Mouse (Mus musculus): ENCODE data around the gene Snapc1. TPM values are rescaled to one million over a fixed set of nuclear protein-coding genes. Genes with fewer than 3 reads are reported as not detected.

Gene Snapc1
- 20.5 and 23.8 TPM in 2 replicates for polyA plus RNA-seq (2014; fragmentation: Nextera tagmentation; extraction: Ambion mirVana)

DNA sequence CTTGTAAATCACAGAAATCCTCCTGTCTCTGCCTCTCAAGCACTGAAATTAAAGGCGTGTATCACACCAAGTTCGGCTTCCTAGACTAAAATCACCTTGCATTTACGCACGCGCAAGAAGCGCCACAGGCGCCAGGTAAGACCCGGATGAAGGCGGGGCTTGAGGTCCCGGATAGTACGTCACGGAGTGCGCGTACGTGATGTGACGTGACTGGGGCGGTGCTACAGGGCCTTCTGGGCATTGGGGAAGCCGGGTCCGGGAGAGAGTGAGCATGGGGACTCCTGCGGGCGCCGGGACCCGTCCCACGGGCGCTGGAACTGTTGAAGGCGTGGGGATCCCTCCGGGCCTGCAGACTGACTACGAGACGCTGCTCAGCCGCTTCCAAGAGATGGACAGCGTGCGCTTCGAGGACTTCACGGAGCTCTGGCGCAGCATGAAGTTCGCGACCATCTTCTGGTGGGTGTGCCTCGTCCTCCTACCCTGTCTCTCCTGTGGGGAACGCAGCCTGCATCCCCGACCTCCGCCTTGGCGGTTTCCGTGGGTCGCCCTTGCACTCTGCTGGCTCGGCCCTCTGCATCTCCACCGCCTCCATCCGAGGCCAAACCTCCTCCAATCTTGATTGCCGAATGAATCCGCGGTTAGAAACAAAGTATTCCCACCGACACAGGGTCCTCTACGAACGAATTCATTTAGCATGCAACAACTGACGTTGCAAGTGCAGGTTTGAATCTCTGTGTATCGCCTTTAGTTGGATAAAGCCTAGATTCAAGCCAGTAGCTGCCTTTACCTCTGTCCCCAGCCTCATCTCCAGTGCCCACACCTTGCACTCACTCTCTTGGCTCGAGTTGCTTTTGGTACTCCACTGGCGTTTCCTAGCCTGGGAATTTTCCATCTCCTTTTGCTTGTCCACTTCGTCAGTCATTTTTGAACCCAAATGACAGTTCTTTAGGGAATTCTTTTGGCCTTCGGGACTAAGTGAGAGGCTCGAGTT lies at the start of gene Snapc1:
Gene Snapc1 (plus strand): TSS at position 191 of the 991 bp plus-strand sequence.
- H3K27ac ChIP-seq (replicated peaks; ENCODE audit: low read depth, low read length): peak within 1 kb of the TSS; percentile 31; the same call in 1 of the 2 replicates

DNA sequence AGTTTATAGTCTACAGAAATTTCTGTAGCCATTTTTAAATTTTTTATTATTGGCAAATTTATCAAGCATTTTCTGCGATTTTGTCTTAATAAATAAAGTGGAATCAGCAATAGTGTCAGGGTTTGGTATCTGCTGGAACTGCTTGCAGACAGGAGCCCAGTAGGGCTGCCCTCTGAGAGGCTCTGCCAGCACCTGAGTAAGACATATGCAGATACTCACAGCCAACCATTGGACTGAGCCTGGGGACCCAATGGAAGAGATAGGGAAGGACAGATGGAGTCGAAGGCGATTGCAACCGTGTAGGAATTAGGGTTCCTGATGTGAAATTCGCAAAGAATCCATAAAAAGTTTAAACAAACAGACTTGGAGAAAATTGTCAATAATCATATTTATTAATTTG lies 45.8 kb upstream of the Snapc1 start:
- DNase-seq (ENCODE audit: low spot score): no peak
- Histone ChIP-seq H3K9me3 (replicated peaks; ENCODE audit: control insufficient read depth, low read length) (no peaks in the 10 kb centered on the region), H3K4me2 (ENCODE audit: low read depth, low read length) (no peak overlapping the region), H3K27me3 (ENCODE audit: control insufficient read depth, insufficient read depth, low read length) (no peaks in the 10 kb centered on the region), H3K27ac (replicated peaks; ENCODE audit: low read depth, low read length) (no peak overlapping the region), H3K4me3 (ENCODE audit: low read depth, low read length) (no peak overlapping the region), H3K4me1 (ENCODE audit: control insufficient read depth, insufficient read depth, low read length) (no peaks in the 10 kb centered on the region), H3K36me3 (replicated peaks; ENCODE audit: control insufficient read depth, insufficient read depth, low read depth, low read length) (no peaks in the 10 kb centered on the region), H3K9ac (replicated peaks; ENCODE audit: low read length) (no peak overlapping the region)
- no peak for ATAC-seq (replicated peaks; ENCODE audit: insufficient number of reproducible peaks, low FRiP score, low TSS enrichment, low read depth)
- 93% methylated on average over 5 of the region's 5 CpGs for WGBS

More for the DNA sequence above, at the start of gene Snapc1:
- WGBS: 2% methylated on average over 58 of the region's 60 CpGs
- Histone ChIP-seq H3K9me3 (replicated peaks; ENCODE audit: control insufficient read depth, low read length) (no peaks in the 10 kb centered on the region), H3K36me3 (replicated peaks; ENCODE audit: control insufficient read depth, insufficient read depth, low read depth, low read length) (peaks cover 4% of the 10 kb centered on the region), H3K4me1 (ENCODE audit: control insufficient read depth, insufficient read depth, low read length) (no peaks in the 10 kb centered on the region), H3K4me3 (ENCODE audit: low read depth, low read length) (peak within 1 kb of the TSS; percentile 89), H3K27me3 (ENCODE audit: control insufficient read depth, insufficient read depth, low read length) (no peaks in the 10 kb centered on the region), H3K9ac (replicated peaks; ENCODE audit: low read length) (peak within 1 kb of the TSS; percentile 80), H3K4me2 (ENCODE audit: low read depth, low read length) (peak within 1 kb of the TSS; percentile 65)
- peak; percentile 97 for ATAC-seq (replicated peaks; ENCODE audit: insufficient number of reproducible peaks, low FRiP score, low TSS enrichment, low read depth)
- peak; percentile 99 for DNase-seq (ENCODE audit: low spot score)

DNA sequence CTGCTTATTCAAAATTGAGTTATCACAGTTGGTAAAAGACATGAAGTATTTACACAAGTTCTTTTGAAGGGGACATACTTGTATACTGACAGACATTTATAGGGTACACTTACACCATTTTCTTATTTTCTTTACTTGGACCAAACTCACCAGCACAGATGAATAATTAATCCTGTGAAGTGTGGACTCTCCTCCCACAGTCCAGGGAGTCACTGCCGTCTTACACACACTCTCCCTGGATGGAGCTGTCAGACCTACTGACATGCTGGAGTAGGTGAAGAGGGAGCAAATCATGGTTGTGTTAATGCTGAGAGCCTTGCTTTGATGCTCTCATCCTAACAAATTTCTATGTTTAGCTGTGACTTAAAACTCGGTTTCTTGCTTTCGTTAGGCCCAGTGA lies 34.0 kb upstream of the Snapc1 start:
- H3K9ac ChIP-seq (replicated peaks; ENCODE audit: low read length): no peak overlapping the region
- H3K27ac ChIP-seq (replicated peaks; ENCODE audit: low read depth, low read length): no peak overlapping the region
- no peaks in the 10 kb centered on the region for H3K4me1 ChIP-seq (ENCODE audit: control insufficient read depth, insufficient read depth, low read length)
- H3K27me3 ChIP-seq (ENCODE audit: control insufficient read depth, insufficient read depth, low read length): no peaks in the 10 kb centered on the region
- ATAC-seq (replicated peaks; ENCODE audit: insufficient number of reproducible peaks, low FRiP score, low TSS enrichment, low read depth): no peak
- no peaks in the 10 kb centered on the region for H3K9me3 ChIP-seq (replicated peaks; ENCODE audit: control insufficient read depth, low read length)
- H3K36me3 ChIP-seq (replicated peaks; ENCODE audit: control insufficient read depth, insufficient read depth, low read depth, low read length): peaks cover 2% of the 10 kb centered on the region
- no peak overlapping the region for H3K4me2 ChIP-seq (ENCODE audit: low read depth, low read length)
- 86% methylated on average over 3 of the region's 3 CpGs for WGBS
- no peak overlapping the region for H3K4me3 ChIP-seq (ENCODE audit: low read depth, low read length)
- no peak for DNase-seq (ENCODE audit: low spot score)

DNA sequence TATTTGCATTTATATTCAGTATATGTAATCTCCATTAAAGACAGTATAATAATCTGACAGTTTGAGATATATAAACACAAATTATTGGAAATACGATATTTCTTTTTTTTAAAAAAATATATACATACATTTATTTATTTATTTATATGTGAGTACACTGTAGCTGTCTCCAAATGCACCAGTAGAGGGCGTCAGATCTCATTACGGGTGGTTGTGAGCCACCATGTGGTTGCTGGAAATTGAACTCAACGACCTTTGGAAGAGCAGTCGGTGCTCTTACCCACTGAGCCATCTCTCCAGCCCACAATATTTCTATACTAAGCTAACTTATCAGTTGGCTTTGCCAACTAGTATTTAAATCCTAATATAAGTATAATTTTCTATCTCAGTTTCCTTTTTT lies 33.0 kb upstream of the Snapc1 start:
- Histone ChIP-seq H3K4me1 (ENCODE audit: control insufficient read depth, insufficient read depth, low read length) (no peaks in the 10 kb centered on the region), H3K27me3 (ENCODE audit: control insufficient read depth, insufficient read depth, low read length) (no peaks in the 10 kb centered on the region), H3K4me3 (ENCODE audit: low read depth, low read length) (no peak overlapping the region), H3K4me2 (ENCODE audit: low read depth, low read length) (no peak overlapping the region), H3K9me3 (replicated peaks; ENCODE audit: control insufficient read depth, low read length) (no peaks in the 10 kb centered on the region), H3K27ac (replicated peaks; ENCODE audit: low read depth, low read length) (no peak overlapping the region), H3K36me3 (replicated peaks; ENCODE audit: control insufficient read depth, insufficient read depth, low read depth, low read length) (peaks cover 2% of the 10 kb centered on the region), H3K9ac (replicated peaks; ENCODE audit: low read length) (no peak overlapping the region)
- ATAC-seq (replicated peaks; ENCODE audit: insufficient number of reproducible peaks, low FRiP score, low TSS enrichment, low read depth) (no peak), DNase-seq (ENCODE audit: low spot score) (peak; percentile 49)
- 55% methylated on average over 5 of the region's 5 CpGs for WGBS

DNA sequence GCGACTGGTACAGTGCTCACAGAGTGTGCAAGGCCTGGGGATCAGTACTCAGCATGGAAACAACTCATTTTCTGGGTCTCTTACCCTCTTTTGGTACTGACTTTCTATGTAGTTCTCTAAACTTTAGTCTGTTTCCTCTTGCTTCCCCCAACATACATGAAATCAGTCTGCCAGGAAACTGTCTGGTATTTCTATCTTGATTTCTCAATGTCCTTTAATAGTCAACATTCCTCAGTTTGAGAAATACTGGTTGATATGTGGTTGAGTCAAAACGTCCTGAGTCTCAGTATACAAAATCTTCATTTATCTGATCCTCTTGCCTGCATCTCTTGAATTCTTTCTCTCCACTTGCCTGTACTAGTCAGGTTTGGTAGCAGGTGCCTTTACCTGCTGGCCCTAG lies 29.8 kb upstream of the Snapc1 start:
- Histone ChIP-seq H3K9me3 (replicated peaks; ENCODE audit: control insufficient read depth, low read length) (no peaks in the 10 kb centered on the region), H3K9ac (replicated peaks; ENCODE audit: low read length) (no peak overlapping the region), H3K4me2 (ENCODE audit: low read depth, low read length) (no peak overlapping the region), H3K36me3 (replicated peaks; ENCODE audit: control insufficient read depth, insufficient read depth, low read depth, low read length) (peaks cover 7% of the 10 kb centered on the region), H3K4me3 (ENCODE audit: low read depth, low read length) (no peak overlapping the region), H3K27me3 (ENCODE audit: control insufficient read depth, insufficient read depth, low read length) (no peaks in the 10 kb centered on the region), H3K4me1 (ENCODE audit: control insufficient read depth, insufficient read depth, low read length) (no peaks in the 10 kb centered on the region), H3K27ac (replicated peaks; ENCODE audit: low read depth, low read length) (no peak overlapping the region)
- no peak for ATAC-seq (replicated peaks; ENCODE audit: insufficient number of reproducible peaks, low FRiP score, low TSS enrichment, low read depth)
- WGBS: 80% methylated on average over 2 of the region's 2 CpGs
- DNase-seq (ENCODE audit: low spot score): no peak

DNA sequence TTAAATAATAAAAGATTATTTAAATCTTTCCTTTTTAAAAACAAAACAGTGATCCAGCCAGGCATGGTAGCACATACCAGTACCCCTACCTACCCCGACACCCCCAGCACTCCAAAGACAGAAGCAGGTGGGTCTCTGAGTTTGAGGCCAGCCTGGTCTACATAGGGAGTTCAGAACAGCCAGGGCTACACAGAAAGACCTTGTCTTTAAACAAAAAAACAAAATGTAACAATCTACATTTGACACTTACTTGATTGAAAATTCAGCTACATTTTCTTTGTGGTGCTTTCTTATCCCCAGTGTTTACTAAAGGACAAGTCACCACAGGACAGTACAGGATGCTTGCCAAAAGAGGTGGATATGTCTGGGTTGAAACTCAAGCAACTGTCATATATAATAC lies 26.9 kb upstream of the Snapc1 start, which contains the start of gene Gm49321:
Gene Gm49321 (plus strand): TSS at position 301 of the 400 bp plus-strand sequence.
- H3K9me3 ChIP-seq (replicated peaks; ENCODE audit: control insufficient read depth, low read length): no peaks in the 10 kb centered on the region
- ATAC-seq (replicated peaks; ENCODE audit: insufficient number of reproducible peaks, low FRiP score, low TSS enrichment, low read depth) (no peak), DNase-seq (ENCODE audit: low spot score) (no peak)
- no peak within 1 kb of the TSS for H3K4me3 ChIP-seq (ENCODE audit: low read depth, low read length)
- WGBS: 93% methylated on average over 1 of the region's 1 CpGs
- peaks cover 7% of the 10 kb centered on the region for H3K36me3 ChIP-seq (replicated peaks; ENCODE audit: control insufficient read depth, insufficient read depth, low read depth, low read length)
- no peak within 1 kb of the TSS for H3K9ac ChIP-seq (replicated peaks; ENCODE audit: low read length)
- H3K27me3 ChIP-seq (ENCODE audit: control insufficient read depth, insufficient read depth, low read length): no peaks in the 10 kb centered on the region
- no peaks in the 10 kb centered on the region for H3K4me1 ChIP-seq (ENCODE audit: control insufficient read depth, insufficient read depth, low read length)
- H3K27ac ChIP-seq (replicated peaks; ENCODE audit: low read depth, low read length): no peak within 1 kb of the TSS
- no peak within 1 kb of the TSS for H3K4me2 ChIP-seq (ENCODE audit: low read depth, low read length)

DNA sequence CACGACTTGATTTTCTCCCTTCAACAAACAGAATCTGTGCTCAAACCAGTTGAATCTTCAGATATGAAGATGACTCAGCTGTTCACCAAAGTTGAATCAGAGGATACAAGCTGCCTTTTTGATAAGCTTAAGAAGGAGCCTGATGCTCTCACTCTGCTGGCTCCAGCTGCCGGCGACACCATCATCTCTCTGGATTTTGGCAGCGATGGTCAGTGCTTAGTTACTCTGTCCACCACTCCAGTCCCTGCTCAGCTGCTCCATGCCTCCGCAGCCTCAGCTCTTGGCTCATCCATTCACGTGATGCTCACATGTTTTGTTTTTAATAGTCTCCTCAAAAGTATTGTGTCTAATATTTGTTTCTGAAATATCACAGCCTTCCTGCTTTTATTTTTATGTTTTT lies 24.7 kb upstream of the Snapc1 start:
- Histone ChIP-seq H3K36me3 (replicated peaks; ENCODE audit: control insufficient read depth, insufficient read depth, low read depth, low read length) (peaks cover 7% of the 10 kb centered on the region), H3K27me3 (ENCODE audit: control insufficient read depth, insufficient read depth, low read length) (no peaks in the 10 kb centered on the region), H3K4me1 (ENCODE audit: control insufficient read depth, insufficient read depth, low read length) (no peaks in the 10 kb centered on the region), H3K9ac (replicated peaks; ENCODE audit: low read length) (no peak overlapping the region), H3K4me2 (ENCODE audit: low read depth, low read length) (no peak overlapping the region), H3K4me3 (ENCODE audit: low read depth, low read length) (no peak overlapping the region), H3K9me3 (replicated peaks; ENCODE audit: control insufficient read depth, low read length) (no peaks in the 10 kb centered on the region), H3K27ac (replicated peaks; ENCODE audit: low read depth, low read length) (no peak overlapping the region)
- ATAC-seq (replicated peaks; ENCODE audit: insufficient number of reproducible peaks, low FRiP score, low TSS enrichment, low read depth) (no peak), DNase-seq (ENCODE audit: low spot score) (no peak)
- WGBS: 96% methylated on average over 6 of the region's 6 CpGs

DNA sequence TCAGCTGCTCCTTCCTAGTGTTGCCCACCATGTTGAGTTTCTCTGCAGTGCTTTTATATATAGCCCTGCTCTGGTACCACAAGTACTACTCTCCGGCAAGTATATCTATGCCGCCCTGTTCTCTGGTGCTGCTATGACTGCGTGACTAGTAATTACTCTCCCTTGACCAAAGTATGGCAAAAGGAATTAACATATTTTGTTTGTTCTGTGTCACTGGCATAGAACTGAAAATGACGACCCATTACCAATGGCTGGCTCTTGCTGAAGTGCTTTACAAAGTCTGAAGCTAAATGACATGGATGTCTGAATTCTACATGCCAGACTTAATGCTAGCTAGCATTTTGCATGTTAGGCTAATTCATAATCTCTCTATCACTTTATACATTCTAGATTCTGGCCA lies 15.9 kb upstream of the Snapc1 start:
- H3K4me1 ChIP-seq (ENCODE audit: control insufficient read depth, insufficient read depth, low read length): no peaks in the 10 kb centered on the region
- H3K36me3 ChIP-seq (replicated peaks; ENCODE audit: control insufficient read depth, insufficient read depth, low read depth, low read length): peaks cover 2% of the 10 kb centered on the region; the same call in 1 of the 2 replicates
- DNase-seq (ENCODE audit: low spot score) (no peak), ATAC-seq (replicated peaks; ENCODE audit: insufficient number of reproducible peaks, low FRiP score, low TSS enrichment, low read depth) (no peak)
- H3K9me3 ChIP-seq (replicated peaks; ENCODE audit: control insufficient read depth, low read length): no peaks in the 10 kb centered on the region
- H3K9ac ChIP-seq (replicated peaks; ENCODE audit: low read length): no peak overlapping the region
- WGBS: 94% methylated on average over 4 of the region's 4 CpGs
- H3K27ac ChIP-seq (replicated peaks; ENCODE audit: low read depth, low read length): no peak overlapping the region
- no peak overlapping the region for H3K4me2 ChIP-seq (ENCODE audit: low read depth, low read length)
- H3K27me3 ChIP-seq (ENCODE audit: control insufficient read depth, insufficient read depth, low read length): no peaks in the 10 kb centered on the region
- no peak overlapping the region for H3K4me3 ChIP-seq (ENCODE audit: low read depth, low read length)
